Mouse (Mus musculus) kidney, postnatal 0 days (tissue): ENCODE data around the gene Kpna3. TPM values are rescaled to one million over a fixed set of nuclear protein-coding genes. Genes with fewer than 3 reads are reported as not detected.

Source experiments
- ATAC-seq: fragments of 200-750 bp; cut with Nextera tagmentation; replicated peaks from 2 replicates; pipeline ENCODE4 v1.8.0; 2017; ENCODE audit warnings: low read depth, moderate number of reproducible peaks, moderate TSS enrichment, moderate library complexity; ENCODE audit not compliant: low FRiP score
- DNase-seq: peaks from one replicate; pipeline ENCODE4 v3.0.0-alpha.2; 2016; ENCODE audit warnings: low spot score
- H3K27ac ChIP-seq: fragments of 300-500 bp; sonication (generic); 2 replicates; pipeline ENCODE4 v1.5.1; 2014; ENCODE audit warnings: mild to moderate bottlenecking
- H3K27me3 ChIP-seq: fragments of 300-500 bp; sonication (generic); 2 replicates; pipeline ENCODE4 v1.6.1; 2014; ENCODE audit warnings: low read length, mixed read lengths; ENCODE audit not compliant: insufficient read depth
- H3K36me3 ChIP-seq: fragments of 300-500 bp; sonication (generic); 2 replicates; pipeline ENCODE4 v1.6.1; 2014; ENCODE audit warnings: low read length, mixed read lengths; ENCODE audit not compliant: insufficient read depth
- H3K4me1 ChIP-seq: fragments of 300-500 bp; sonication (generic); replicated peaks from 2 replicates; pipeline ENCODE4 v1.6.1; 2014; ENCODE audit warnings: antibody characterized with exemption, low read length, mixed read lengths; ENCODE audit not compliant: insufficient read depth
- H3K4me2 ChIP-seq: fragments of 300-500 bp; sonication (generic); 2 replicates; pipeline ENCODE4 v1.6.1; 2014; ENCODE audit warnings: mild to moderate bottlenecking, low read length, moderate library complexity, mixed read lengths
- H3K4me3 ChIP-seq: fragments of 300-500 bp; sonication (generic); replicated peaks from 2 replicates; pipeline ENCODE4 v1.5.1; 2014; ENCODE audit warnings: low read depth, low read length
- H3K9ac ChIP-seq: fragments of 300-500 bp; sonication (generic); 2 replicates; pipeline ENCODE4 v1.6.1; 2014; ENCODE audit warnings: low read depth, low read length
- H3K9me3 ChIP-seq: fragments of 300-500 bp; sonication (generic); replicated peaks from 2 replicates; pipeline ENCODE4 v1.6.1; 2016; ENCODE audit warnings: low read length, inconsistent platforms, mixed read lengths
- CTCF ChIP-seq: IDR thresholded peaks from 2 replicates; pipeline ENCODE4 v1.5.1; 2016; ENCODE audit warnings: antibody characterized with exemption, low read depth, mild to moderate bottlenecking, moderate library complexity
- WGBS: fragments of 180-500 bp; shearing (Covaris S2); extraction: QIAGEN DNeasy Blood & Tissue Kit; methylation state at CpG from one replicate; pipeline ENCODE4 v1.1.7; 2014; 5-methylcytosine and 5-hydroxymethylcytosine counted together
- polyA plus RNA-seq: library from polyadenylated mRNA; unstranded; fragments of >200 nt; fragmentation: Nextera tagmentation; extraction: Ambion mirVana; gene quantifications from 2 replicates; pipeline ENCODE4 v1.2.1, GENCODE M21; 2015

Kpna3 gene
- polyA plus RNA-seq, 1 experiment from 2014 or later = 30.8 TPM

- Histone ChIP-seq H3K27me3 (no peaks in the 10 kb centered on the region), H3K9ac (no peak overlapping the region), H3K4me1 (no peaks in the 10 kb centered on the region), H3K4me3 (no peak overlapping the region), H3K36me3 (peaks cover 3% of the 10 kb centered on the region; the same call in 1 of the 2 replicates), H3K9me3 (no peaks in the 10 kb centered on the region), H3K27ac (no peak overlapping the region), H3K4me2 (no peak overlapping the region)
- no peak for ATAC-seq
- no peak for TF ChIP-seq CTCF
- WGBS = 94% methylated on average over 2 of the region's 2 CpGs
- no peak for DNase-seq
These were observed 75.9 kb downstream of the Kpna3 start for GRCm38 (mm10) chr14:61363734-61364133.

- TF ChIP-seq CTCF = no peak
- no peak overlapping the region for H3K4me3 ChIP-seq
- no peak overlapping the region for H3K27ac ChIP-seq
- DNase-seq = no peak
- H3K36me3 ChIP-seq = peaks cover 2% of the 10 kb centered on the region; the same call in 1 of the 2 replicates
- H3K4me2 ChIP-seq = no peak overlapping the region
- H3K9me3 ChIP-seq = no peaks in the 10 kb centered on the region
- no peak for ATAC-seq
- H3K27me3 ChIP-seq = no peaks in the 10 kb centered on the region
- H3K9ac ChIP-seq = no peak overlapping the region
- 97% methylated on average over 2 of the region's 2 CpGs for WGBS
- H3K4me1 ChIP-seq = no peaks in the 10 kb centered on the region
These were observed 77.4 kb downstream of the Kpna3 start for GRCm38 (mm10) chr14:61362268-61362667.

GRCm38 (mm10) chr14:61360981-61361511, 78.6 kb downstream of the Kpna3 start:
- no peaks in the 10 kb centered on the region for H3K4me1 ChIP-seq
- H3K27me3 ChIP-seq = no peaks in the 10 kb centered on the region
- no peaks in the 10 kb centered on the region for H3K9me3 ChIP-seq
- no peak overlapping the region for H3K27ac ChIP-seq
- ATAC-seq (no peak), DNase-seq (peak; percentile 11)
- TF ChIP-seq CTCF = no peak
- H3K36me3 ChIP-seq = no peaks in the 10 kb centered on the region
- H3K9ac ChIP-seq = no peak overlapping the region; the same call in 1 of the 2 replicates
- peak overlapping the region; percentile 66 for H3K4me2 ChIP-seq
- no peak overlapping the region; the same call in 1 of the 2 replicates for H3K4me3 ChIP-seq
- 46% methylated on average over 3 of the region's 3 CpGs for WGBS

- under 1% methylated on average over 40 of the region's 40 CpGs for WGBS
- no peaks in the 10 kb centered on the region for H3K9me3 ChIP-seq
- DNase-seq (peak; percentile 92), ATAC-seq (peak; percentile 96)
- no peaks in the 10 kb centered on the region for H3K36me3 ChIP-seq
- 0 out of 2 replicates have a peak, but pooled peaks have one; percentile 29 for TF ChIP-seq CTCF
- H3K27me3 ChIP-seq = no peaks in the 10 kb centered on the region
- peak within 1 kb of the TSS; percentile 58 for H3K4me3 ChIP-seq
- peak within 1 kb of the TSS; percentile 66 for H3K4me2 ChIP-seq
- peak within 1 kb of the TSS; percentile 68 for H3K9ac ChIP-seq
- peak within 1 kb of the TSS; percentile 83 for H3K27ac ChIP-seq
- no peaks in the 10 kb centered on the region for H3K4me1 ChIP-seq
These were observed 79.3 kb downstream of the Kpna3 start, which contains the start of gene Ebpl for GRCm38 (mm10) chr14:61360131-61360980. Gene Ebpl (minus strand): TSS chr14:61360439.

- H3K27me3 ChIP-seq = no peaks in the 10 kb centered on the region
- H3K4me3 ChIP-seq = no peak overlapping the region
- no peaks in the 10 kb centered on the region for H3K4me1 ChIP-seq
- DNase-seq = no peak
- ATAC-seq = no peak
- no peak for TF ChIP-seq CTCF
- H3K27ac ChIP-seq = no peak overlapping the region
- H3K36me3 ChIP-seq = no peaks in the 10 kb centered on the region
- WGBS = 73% methylated on average over 10 of the region's 10 CpGs
- no peak overlapping the region for H3K4me2 ChIP-seq
- H3K9ac ChIP-seq = no peak overlapping the region
- no peaks in the 10 kb centered on the region for H3K9me3 ChIP-seq
These were observed 85.1 kb downstream of the Kpna3 start for GRCm38 (mm10) chr14:61354251-61355235.

- ATAC-seq (no peak), DNase-seq (no peak)
- Histone ChIP-seq H3K4me2 (no peak overlapping the region), H3K27ac (no peak overlapping the region), H3K27me3 (no peaks in the 10 kb centered on the region), H3K9ac (no peak overlapping the region), H3K36me3 (no peaks in the 10 kb centered on the region), H3K4me1 (no peaks in the 10 kb centered on the region), H3K4me3 (no peak overlapping the region), H3K9me3 (no peaks in the 10 kb centered on the region)
- WGBS = 65% methylated on average over 6 of the region's 6 CpGs
- no peak for TF ChIP-seq CTCF
These were observed 88.9 kb downstream of the Kpna3 start for GRCm38 (mm10) chr14:61350808-61351207.
